Mouse (Mus musculus): ENCODE measurements around the gene Hps5. TPM values are rescaled to one million over a fixed set of nuclear protein-coding genes. Genes with fewer than 3 reads are reported as not detected.
A peak's percentile ranks its signal among the peaks of the same experiment; 100 is the strongest.
"Not testable (repeated sequence)": the region's sequence is repeated elsewhere in the genome, so short reads cannot be mapped to it uniquely, and the experiment has no call there.

Hps5 gene
- polyA plus RNA-seq, 1 experiment = 40.9 TPM

DNA sequence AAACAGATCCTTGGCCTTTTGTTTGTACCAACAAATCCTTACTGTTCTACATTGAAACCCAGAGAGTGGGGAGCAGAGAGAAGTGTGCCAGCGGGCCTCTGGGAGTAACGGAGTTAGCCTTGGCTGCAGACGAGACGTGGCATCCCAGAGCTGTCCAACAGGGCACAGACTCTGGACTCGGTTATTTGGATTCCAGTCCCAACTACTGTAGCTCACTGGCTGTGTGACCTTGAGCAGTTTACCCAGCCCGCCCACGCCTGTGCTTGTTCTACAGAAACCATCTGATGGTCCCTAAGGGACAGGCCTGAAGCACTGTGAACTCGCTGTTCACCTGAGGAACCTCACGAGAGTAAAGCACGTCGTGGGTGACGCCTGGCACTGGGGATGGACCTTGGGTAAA lies 34.0 kb upstream of the Hps5 start:
- no peak for TF ChIP-seq CTCF (IDR thresholded peaks at IDR 0.05; ENCODE audit: low read depth, low read length)
- no peak for TF ChIP-seq POLR2A (IDR thresholded peaks at IDR 0.05; ENCODE audit: borderline replicate concordance, low read depth, low read length)
- Histone ChIP-seq H3K4me1 (ENCODE audit: control insufficient read depth, insufficient read depth, low read length) (peaks cover 42% of the 10 kb centered on the region), H3K4me3 (ENCODE audit: insufficient read depth, low read length) (no peak overlapping the region), H3K27ac (ENCODE audit: insufficient read depth, low read depth, low read length) (no peak overlapping the region)

DNA sequence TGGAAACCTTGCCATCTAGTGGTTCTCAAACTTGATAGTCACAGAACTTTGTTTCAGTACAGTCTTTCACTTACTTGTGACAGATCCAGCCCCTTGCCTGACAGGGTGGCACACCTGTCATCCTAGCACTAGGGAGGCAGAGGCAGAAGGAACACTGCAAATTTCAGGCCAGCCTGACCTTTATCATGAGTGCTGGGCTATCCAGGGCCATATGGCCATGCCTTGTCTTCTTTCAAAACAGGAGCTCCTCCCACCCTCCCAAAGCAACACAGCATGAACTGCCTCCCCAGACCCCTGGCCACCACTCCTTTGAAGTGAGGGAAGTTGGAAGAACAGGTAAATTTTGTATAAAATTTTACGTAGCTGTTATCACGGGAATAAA lies 31.9 kb upstream of the Hps5 start:
- TF ChIP-seq CTCF (IDR thresholded peaks at IDR 0.05; ENCODE audit: low read depth, low read length) (no peak), POLR2A (IDR thresholded peaks at IDR 0.05; ENCODE audit: borderline replicate concordance, low read depth, low read length) (no peak)
- Histone ChIP-seq H3K4me1 (ENCODE audit: control insufficient read depth, insufficient read depth, low read length) (peaks cover 27% of the 10 kb centered on the region), H3K4me3 (ENCODE audit: insufficient read depth, low read length) (no peak overlapping the region), H3K27ac (ENCODE audit: insufficient read depth, low read depth, low read length) (no peak overlapping the region)

DNA sequence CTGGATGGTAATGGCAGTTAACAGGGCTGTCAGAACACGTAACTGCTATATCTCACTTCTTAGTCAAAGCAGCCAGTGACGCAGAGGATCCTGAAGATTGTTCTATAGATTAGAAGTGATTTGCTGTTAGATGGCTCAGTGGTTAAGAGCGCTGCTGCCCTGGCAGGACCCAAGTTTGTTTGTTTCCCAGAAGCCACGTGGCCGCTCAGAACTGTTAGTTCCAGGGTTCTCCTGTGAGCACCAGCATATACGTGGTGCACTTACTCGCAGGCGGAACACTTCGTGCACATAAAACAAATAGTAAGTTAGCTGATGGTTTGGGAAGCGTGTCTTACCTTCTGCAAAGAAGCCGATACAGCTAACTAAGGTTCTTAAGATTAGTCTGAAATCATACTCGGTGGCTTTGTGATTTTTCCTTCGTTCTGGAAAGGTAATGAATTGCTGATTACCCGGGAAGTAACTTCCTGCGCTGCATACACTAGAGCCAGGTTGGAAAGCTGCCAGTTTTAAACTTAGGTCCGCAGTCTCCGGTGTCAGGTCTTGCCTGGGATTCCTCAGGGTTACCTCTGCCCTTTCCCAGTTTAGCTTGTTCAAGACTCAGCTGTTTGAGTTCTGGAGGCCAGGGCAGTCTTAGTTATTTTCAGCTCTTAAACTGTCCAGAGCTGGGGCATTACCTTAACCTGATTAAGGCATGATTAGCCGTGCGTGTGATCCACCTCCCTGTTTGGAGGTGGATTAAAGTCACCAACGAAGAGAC lies 31.4 kb upstream of the Hps5 start:
- H3K27ac ChIP-seq (ENCODE audit: insufficient read depth, low read depth, low read length) = no peak overlapping the region

DNA sequence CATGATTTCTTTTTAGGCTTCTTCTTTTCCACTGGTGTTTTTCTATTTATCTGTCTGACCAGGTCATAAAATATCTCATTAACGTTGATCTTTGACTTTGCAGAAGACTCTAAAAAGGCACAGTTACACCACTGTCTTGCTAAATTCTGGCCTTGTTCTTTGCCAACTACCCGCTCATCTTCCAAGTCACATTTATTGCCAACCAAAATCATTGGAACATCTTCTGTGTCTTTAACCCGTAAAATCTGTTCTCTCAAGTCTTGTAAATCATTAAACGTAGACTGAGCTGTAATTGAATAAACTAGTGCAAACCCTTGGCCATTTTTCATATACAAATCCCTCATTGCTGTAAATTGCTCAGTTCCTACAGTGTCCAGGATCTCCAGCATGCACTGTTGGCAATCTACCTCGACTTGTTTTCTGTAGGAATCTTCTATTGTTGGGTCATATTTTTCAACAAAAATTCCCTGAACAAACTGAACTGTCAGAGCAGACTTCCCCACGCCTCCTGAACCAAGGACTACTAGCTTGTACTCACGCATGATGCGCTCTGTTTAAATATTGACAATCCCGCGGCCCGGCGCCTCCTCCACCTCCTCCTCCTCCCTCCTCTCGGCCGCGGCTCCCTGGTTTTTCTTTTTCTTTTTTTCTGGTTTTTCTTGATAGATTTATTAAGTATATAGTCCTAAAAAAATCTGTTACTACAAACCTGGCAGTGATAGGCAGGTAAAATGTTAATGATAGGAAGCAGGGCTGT lies 25.2 kb upstream of the Hps5 start:
- H3K27ac ChIP-seq (ENCODE audit: insufficient read depth, low read depth, low read length); H3K4me1 ChIP-seq (ENCODE audit: control insufficient read depth, insufficient read depth, low read length): not testable (repeated sequence)

More for the DNA sequence above, 31.4 kb upstream of the Hps5 start:
- TF ChIP-seq CTCF (IDR thresholded peaks at IDR 0.05; ENCODE audit: low read depth, low read length) = no peak
- no peak for TF ChIP-seq POLR2A (IDR thresholded peaks at IDR 0.05; ENCODE audit: borderline replicate concordance, low read depth, low read length)
- Histone ChIP-seq H3K4me3 (ENCODE audit: insufficient read depth, low read length) (no peak overlapping the region), H3K4me1 (ENCODE audit: control insufficient read depth, insufficient read depth, low read length) (peaks cover 22% of the 10 kb centered on the region)

DNA sequence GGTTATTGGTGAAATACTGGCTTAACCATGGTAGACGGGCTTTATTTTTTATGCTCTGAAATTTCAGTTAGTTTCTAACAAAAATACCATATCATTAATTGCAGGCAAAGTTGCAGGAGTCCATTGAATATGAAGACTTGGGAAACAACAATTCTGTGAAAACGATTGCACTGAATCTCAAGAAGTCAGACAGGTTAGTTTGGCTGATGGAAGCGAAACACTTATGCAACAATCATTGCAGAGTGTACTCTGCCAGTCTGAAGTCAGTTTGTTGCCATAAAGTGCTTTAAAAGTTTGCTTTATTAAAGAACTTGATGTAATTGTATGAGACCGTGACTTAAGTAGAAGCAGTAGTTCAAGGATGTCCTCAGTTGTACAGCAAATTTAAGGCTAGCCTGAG lies 18.1 kb upstream of the Hps5 start:
- no peak overlapping the region for H3K27ac ChIP-seq (ENCODE audit: insufficient read depth, low read depth, low read length)
- no peak overlapping the region for H3K4me3 ChIP-seq (ENCODE audit: insufficient read depth, low read length)
- H3K4me1 ChIP-seq (ENCODE audit: control insufficient read depth, insufficient read depth, low read length) = no peaks in the 10 kb centered on the region
- TF ChIP-seq POLR2A (IDR thresholded peaks at IDR 0.05; ENCODE audit: borderline replicate concordance, low read depth, low read length) = no peak

More for the DNA sequence above, 25.2 kb upstream of the Hps5 start:
- not testable (repeated sequence) for H3K4me3 ChIP-seq (ENCODE audit: insufficient read depth, low read length)

GRCm38 (mm10) chr7:46810325-46810724 lies 14.5 kb upstream of the Hps5 start:
- no peaks in the 10 kb centered on the region for H3K4me1 ChIP-seq (ENCODE audit: control insufficient read depth, insufficient read depth, low read length)
- TF ChIP-seq POLR2A (IDR thresholded peaks at IDR 0.05; ENCODE audit: borderline replicate concordance, low read depth, low read length) = no peak
- TF ChIP-seq CTCF (IDR thresholded peaks at IDR 0.05; ENCODE audit: low read depth, low read length) = no peak
- H3K27ac ChIP-seq (ENCODE audit: insufficient read depth, low read depth, low read length) = no peak overlapping the region
- no peak overlapping the region for H3K4me3 ChIP-seq (ENCODE audit: insufficient read depth, low read length)

DNA sequence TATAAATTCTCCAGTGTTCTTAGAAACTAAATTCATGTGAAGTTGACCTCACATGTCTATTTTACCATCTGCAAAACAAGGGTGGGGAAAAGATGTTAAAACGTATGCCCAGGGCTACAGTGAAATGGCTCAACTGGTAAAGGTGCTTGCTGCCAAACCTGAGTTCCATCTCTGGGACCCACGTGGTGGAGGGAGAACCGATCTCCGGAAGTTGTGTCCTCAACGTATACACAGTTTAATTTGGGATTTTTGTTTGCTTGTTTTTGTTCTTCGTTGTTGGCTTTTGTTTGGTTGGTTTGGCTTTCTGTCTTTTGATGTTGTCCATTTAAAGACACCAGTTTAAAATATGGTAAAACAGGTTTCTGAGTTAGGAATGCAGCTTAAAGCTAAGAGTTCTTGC lies 915 bp upstream of the Hps5 start:
- Histone ChIP-seq H3K4me1 (ENCODE audit: control insufficient read depth, insufficient read depth, low read length) (peaks cover 10% of the 10 kb centered on the region), H3K4me3 (ENCODE audit: insufficient read depth, low read length) (peak overlapping the region; percentile 85), H3K27ac (ENCODE audit: insufficient read depth, low read depth, low read length) (no peak overlapping the region)
- TF ChIP-seq CTCF (IDR thresholded peaks at IDR 0.05; ENCODE audit: low read depth, low read length) (no peak), POLR2A (IDR thresholded peaks at IDR 0.05; ENCODE audit: borderline replicate concordance, low read depth, low read length) (no peak)

- Histone ChIP-seq H3K27ac (ENCODE audit: insufficient read depth, low read depth, low read length) (peak overlapping the region; percentile 93), H3K4me3 (ENCODE audit: insufficient read depth, low read length) (peak overlapping the region; percentile 85), H3K4me1 (ENCODE audit: control insufficient read depth, insufficient read depth, low read length) (peaks cover 15% of the 10 kb centered on the region)
- no peak for TF ChIP-seq CTCF (IDR thresholded peaks at IDR 0.05; ENCODE audit: low read depth, low read length)
- no peak for TF ChIP-seq POLR2A (IDR thresholded peaks at IDR 0.05; ENCODE audit: borderline replicate concordance, low read depth, low read length)
Observed at GRCm38 (mm10) chr7:46796206-46796679, 379 bp upstream of the Hps5 start.

DNA sequence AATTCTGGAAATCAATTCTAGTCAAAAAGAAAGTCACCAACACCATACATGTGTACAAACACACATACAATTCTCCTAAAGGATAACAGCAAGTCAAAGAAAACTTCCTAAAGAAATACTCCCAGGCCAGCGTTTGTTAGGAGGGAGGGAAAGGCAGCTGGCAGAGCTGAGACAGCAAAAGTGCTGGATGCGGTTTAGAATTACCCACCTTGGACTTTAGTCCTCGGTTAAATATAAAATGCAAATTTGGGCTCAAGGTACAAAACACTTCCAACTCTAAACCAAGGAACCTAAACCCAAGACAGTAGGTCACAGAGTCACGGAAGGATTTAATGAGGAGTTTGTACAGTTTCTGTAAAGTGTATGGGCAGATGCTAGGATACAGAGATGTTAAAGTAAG lies 2.0 kb downstream of the Hps5 start:
- H3K4me1 ChIP-seq (ENCODE audit: control insufficient read depth, insufficient read depth, low read length) = peaks cover 27% of the 10 kb centered on the region
- no peak overlapping the region for H3K27ac ChIP-seq (ENCODE audit: insufficient read depth, low read depth, low read length)
- TF ChIP-seq POLR2A (IDR thresholded peaks at IDR 0.05; ENCODE audit: borderline replicate concordance, low read depth, low read length) = no peak
- TF ChIP-seq CTCF (IDR thresholded peaks at IDR 0.05; ENCODE audit: low read depth, low read length) = no peak
- H3K4me3 ChIP-seq (ENCODE audit: insufficient read depth, low read length) = no peak overlapping the region

- H3K4me1 ChIP-seq (ENCODE audit: control insufficient read depth, insufficient read depth, low read length) = peaks cover 34% of the 10 kb centered on the region
- no peak for TF ChIP-seq CTCF (IDR thresholded peaks at IDR 0.05; ENCODE audit: low read depth, low read length)
- no peak for TF ChIP-seq POLR2A (IDR thresholded peaks at IDR 0.05; ENCODE audit: borderline replicate concordance, low read depth, low read length)
- no peak overlapping the region for H3K4me3 ChIP-seq (ENCODE audit: insufficient read depth, low read length)
- no peak overlapping the region for H3K27ac ChIP-seq (ENCODE audit: insufficient read depth, low read depth, low read length)
Observed at GRCm38 (mm10) chr7:46789177-46789849, 6.6 kb downstream of the Hps5 start.
